Mouse (Mus musculus): Measurements from ENCODE around the gene Agbl4. TPM values are rescaled to one million over a fixed set of nuclear protein-coding genes. Genes with fewer than 3 reads are reported as not detected.
A peak's percentile ranks its signal among the peaks of the same experiment; 100 is the strongest.

The Agbl4 gene
- polyA plus RNA-seq (2015; fragmentation: Nextera tagmentation; extraction: Ambion mirVana): 1.4 and 1.7 TPM in 2 replicates

DNA sequence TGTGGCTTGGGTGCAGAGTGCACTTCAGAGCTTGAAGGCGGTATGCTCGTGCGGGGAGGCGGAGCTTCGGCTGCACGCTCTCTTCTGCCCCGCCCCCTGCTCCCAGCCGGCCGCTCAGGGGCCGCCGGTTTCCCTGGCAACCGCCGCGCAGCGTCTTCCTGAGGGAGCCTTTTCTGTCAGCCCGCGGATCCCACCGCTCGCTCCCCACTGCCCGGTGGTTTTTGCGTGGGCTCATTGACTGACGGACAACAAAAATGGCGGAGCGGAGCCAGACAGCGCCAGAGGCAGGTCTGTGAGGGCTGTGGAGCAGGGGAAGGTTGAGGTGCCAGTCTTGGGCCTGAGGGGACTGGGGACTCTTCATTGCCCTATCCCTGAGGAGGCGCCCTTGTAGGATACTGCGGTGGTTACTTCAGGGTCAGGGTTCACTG is at the start of gene Agbl4:
Gene Agbl4 (plus strand): TSS at position 44 of the 428 bp plus-strand sequence.
- Histone ChIP-seq H3K27ac (replicated peaks) (no peak within 1 kb of the TSS), H3K4me3 (peak within 1 kb of the TSS; percentile 63), H3K4me2 (peak within 1 kb of the TSS; percentile 60), H3K4me1 (replicated peaks) (peaks cover 12% of the 10 kb centered on the region; the same call in 1 of the 2 replicates), H3K9me3 (no peaks in the 10 kb centered on the region), H3K27me3 (no peaks in the 10 kb centered on the region), H3K9ac (peak within 1 kb of the TSS; percentile 70), H3K36me3 (no peaks in the 10 kb centered on the region)
- under 1% methylated on average over 27 of the region's 27 CpGs for WGBS
- ATAC-seq (ENCODE audit: low read depth): peak; percentile 98

- 7% methylated on average over 6 of the region's 6 CpGs for WGBS
- Histone ChIP-seq H3K9me3 (no peaks in the 10 kb centered on the region), H3K4me2 (peak overlapping the region; percentile 67), H3K27me3 (no peaks in the 10 kb centered on the region), H3K27ac (replicated peaks) (peak overlapping the region; percentile 89), H3K4me3 (peak overlapping the region; percentile 55), H3K36me3 (no peaks in the 10 kb centered on the region), H3K4me1 (replicated peaks) (peaks cover 8% of the 10 kb centered on the region; the same call in 1 of the 2 replicates), H3K9ac (peak overlapping the region; percentile 73)
- peak; percentile 3; the same call in 1 of the 2 replicates for ATAC-seq (ENCODE audit: low read depth)
Measured at GRCm38 (mm10) chr4:110350856-110351177, 46.6 kb upstream of the Agbl4 start.

- under 1% methylated on average over 75 of the region's 75 CpGs for WGBS
Measured at GRCm38 (mm10) chr4:110351178-110352000, 46.1 kb upstream of the Agbl4 start, which contains the start of gene Elavl4. TSS of gene Elavl4 (minus strand) at chr4:110351909.

GRCm38 (mm10) chr4:110352001-110352369 is 45.5 kb upstream of the Agbl4 start:
- peak overlapping the region; percentile 67 for H3K4me2 ChIP-seq
- H3K4me1 ChIP-seq (replicated peaks): peaks cover 8% of the 10 kb centered on the region; the same call in 1 of the 2 replicates
- no peaks in the 10 kb centered on the region for H3K36me3 ChIP-seq
- peak; percentile 36; the same call in 1 of the 2 replicates for ATAC-seq (ENCODE audit: low read depth)
- no peaks in the 10 kb centered on the region for H3K9me3 ChIP-seq
- peak overlapping the region; percentile 55 for H3K4me3 ChIP-seq
- 9% methylated on average over 5 of the region's 5 CpGs for WGBS
- H3K9ac ChIP-seq: peak overlapping the region; percentile 73
- peak overlapping the region; percentile 89 for H3K27ac ChIP-seq (replicated peaks)
- H3K27me3 ChIP-seq: no peaks in the 10 kb centered on the region

More at GRCm38 (mm10) chr4:110351178-110352000, 46.1 kb upstream of the Agbl4 start, which contains the start of gene Elavl4:
- H3K4me3 ChIP-seq: peak within 1 kb of the TSS; percentile 55
- H3K36me3 ChIP-seq: no peaks in the 10 kb centered on the region
- H3K9me3 ChIP-seq: no peaks in the 10 kb centered on the region
- no peaks in the 10 kb centered on the region for H3K27me3 ChIP-seq
- H3K27ac ChIP-seq (replicated peaks): peak within 1 kb of the TSS; percentile 89
- H3K4me1 ChIP-seq (replicated peaks): peaks cover 8% of the 10 kb centered on the region; the same call in 1 of the 2 replicates
- ATAC-seq (ENCODE audit: low read depth): peak; percentile 97
- H3K9ac ChIP-seq: peak within 1 kb of the TSS; percentile 73
- H3K4me2 ChIP-seq: peak within 1 kb of the TSS; percentile 67

DNA sequence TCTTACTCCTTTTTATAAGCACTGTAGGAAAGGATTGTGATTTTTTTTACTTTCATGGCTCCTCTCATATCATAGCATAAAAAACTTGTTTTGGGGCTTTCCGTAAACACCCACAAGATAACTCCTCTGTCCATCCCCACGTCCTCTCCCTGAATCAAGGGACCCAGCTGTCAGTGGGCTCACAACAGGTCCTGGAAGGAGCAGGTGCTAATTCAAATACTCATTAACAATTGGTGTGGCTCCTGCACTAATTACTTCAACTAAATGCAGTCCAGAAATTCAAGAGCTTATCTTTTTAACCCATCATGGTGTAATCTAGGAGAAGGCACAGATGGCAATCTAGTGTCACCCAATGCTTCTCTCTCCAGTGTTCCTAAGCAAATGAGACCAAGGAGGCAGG is 36.9 kb upstream of the Agbl4 start:
- Histone ChIP-seq H3K27ac (replicated peaks) (no peak overlapping the region), H3K9ac (no peak overlapping the region), H3K4me2 (no peak overlapping the region), H3K9me3 (no peaks in the 10 kb centered on the region), H3K4me3 (no peak overlapping the region), H3K4me1 (replicated peaks) (no peaks in the 10 kb centered on the region), H3K36me3 (no peaks in the 10 kb centered on the region), H3K27me3 (no peaks in the 10 kb centered on the region)
- no peak for ATAC-seq (ENCODE audit: low read depth)
- WGBS: 34% methylated on average over 2 of the region's 2 CpGs

DNA sequence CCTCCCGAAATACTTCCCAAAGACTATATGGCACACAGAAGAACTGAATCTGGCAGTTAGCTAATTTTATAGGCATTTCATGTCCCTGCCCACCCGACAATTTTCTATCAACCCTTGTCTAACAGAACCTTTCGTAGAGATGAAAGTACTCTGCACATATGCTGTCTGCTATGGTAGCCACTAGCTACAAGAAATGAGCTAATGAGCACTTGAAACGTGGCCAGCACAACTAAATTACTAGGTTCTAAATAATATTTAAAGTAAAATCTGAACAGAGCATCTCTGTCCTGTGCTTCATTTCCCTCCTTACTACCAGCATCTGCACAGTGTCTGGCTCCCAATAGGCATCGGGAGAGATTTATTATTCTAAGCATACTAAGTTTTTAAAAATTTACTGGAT is 1.2 kb upstream of the Agbl4 start:
- Histone ChIP-seq H3K4me1 (replicated peaks) (peaks cover 12% of the 10 kb centered on the region; the same call in 1 of the 2 replicates), H3K27ac (replicated peaks) (no peak overlapping the region), H3K4me3 (no peak overlapping the region), H3K9ac (no peak overlapping the region), H3K9me3 (no peaks in the 10 kb centered on the region), H3K4me2 (no peak overlapping the region), H3K36me3 (no peaks in the 10 kb centered on the region), H3K27me3 (no peaks in the 10 kb centered on the region)
- ATAC-seq (ENCODE audit: low read depth): no peak
- 88% methylated on average over 5 of the region's 5 CpGs for WGBS

GRCm38 (mm10) chr4:110420306-110420705 is 22.8 kb downstream of the Agbl4 start:
- H3K27ac ChIP-seq (replicated peaks): no peak overlapping the region
- H3K36me3 ChIP-seq: no peaks in the 10 kb centered on the region
- no peaks in the 10 kb centered on the region for H3K9me3 ChIP-seq
- no peak for ATAC-seq (ENCODE audit: low read depth)
- no peak overlapping the region for H3K4me2 ChIP-seq
- H3K9ac ChIP-seq: no peak overlapping the region
- no peaks in the 10 kb centered on the region for H3K27me3 ChIP-seq
- WGBS: 76% methylated on average over 2 of the region's 2 CpGs
- H3K4me1 ChIP-seq (replicated peaks): no peaks in the 10 kb centered on the region
- H3K4me3 ChIP-seq: no peak overlapping the region

GRCm38 (mm10) chr4:110427653-110428052 is 30.2 kb downstream of the Agbl4 start:
- no peaks in the 10 kb centered on the region for H3K36me3 ChIP-seq
- ATAC-seq (ENCODE audit: low read depth): no peak
- H3K4me1 ChIP-seq (replicated peaks): no peaks in the 10 kb centered on the region
- no peak overlapping the region for H3K27ac ChIP-seq (replicated peaks)
- no peak overlapping the region for H3K4me2 ChIP-seq
- H3K9ac ChIP-seq: no peak overlapping the region
- no peak overlapping the region for H3K4me3 ChIP-seq
- no peaks in the 10 kb centered on the region for H3K27me3 ChIP-seq
- H3K9me3 ChIP-seq: no peaks in the 10 kb centered on the region

GRCm38 (mm10) chr4:110494371-110494770 is 96.9 kb downstream of the Agbl4 start:
- Histone ChIP-seq H3K27ac (replicated peaks) (no peak overlapping the region), H3K27me3 (no peaks in the 10 kb centered on the region), H3K4me2 (no peak overlapping the region), H3K9ac (no peak overlapping the region), H3K9me3 (no peaks in the 10 kb centered on the region), H3K36me3 (no peaks in the 10 kb centered on the region), H3K4me3 (no peak overlapping the region), H3K4me1 (replicated peaks) (no peaks in the 10 kb centered on the region)
- WGBS: 66% methylated on average over 1 of the region's 1 CpGs
- no peak for ATAC-seq (ENCODE audit: low read depth)

DNA sequence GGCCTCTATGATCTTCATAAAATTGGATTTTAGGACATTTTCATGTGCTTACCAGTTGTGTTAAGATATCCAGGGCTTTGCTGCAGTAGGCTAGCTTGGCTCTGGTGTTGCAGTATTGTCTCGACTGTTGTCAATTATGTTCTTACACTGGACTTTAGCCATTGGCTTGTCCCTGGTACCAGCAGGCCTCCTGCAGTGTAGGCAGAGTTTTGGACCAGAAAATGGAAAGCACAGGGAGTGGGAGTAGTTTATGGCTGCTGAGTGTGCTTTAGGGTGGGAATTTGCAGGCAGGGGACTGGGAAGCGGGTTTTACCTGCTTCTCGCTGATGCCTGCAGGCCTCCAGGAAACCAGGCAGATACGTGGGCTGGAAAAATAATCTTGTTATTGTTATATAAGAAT is 132.3 kb downstream of the Agbl4 start:
- Histone ChIP-seq H3K4me2 (no peak overlapping the region), H3K9me3 (no peaks in the 10 kb centered on the region), H3K4me3 (no peak overlapping the region), H3K27me3 (no peaks in the 10 kb centered on the region), H3K9ac (no peak overlapping the region), H3K36me3 (no peaks in the 10 kb centered on the region), H3K27ac (replicated peaks) (no peak overlapping the region), H3K4me1 (replicated peaks) (no peaks in the 10 kb centered on the region)
- WGBS: 80% methylated on average over 4 of the region's 4 CpGs
- ATAC-seq (ENCODE audit: low read depth): no peak

DNA sequence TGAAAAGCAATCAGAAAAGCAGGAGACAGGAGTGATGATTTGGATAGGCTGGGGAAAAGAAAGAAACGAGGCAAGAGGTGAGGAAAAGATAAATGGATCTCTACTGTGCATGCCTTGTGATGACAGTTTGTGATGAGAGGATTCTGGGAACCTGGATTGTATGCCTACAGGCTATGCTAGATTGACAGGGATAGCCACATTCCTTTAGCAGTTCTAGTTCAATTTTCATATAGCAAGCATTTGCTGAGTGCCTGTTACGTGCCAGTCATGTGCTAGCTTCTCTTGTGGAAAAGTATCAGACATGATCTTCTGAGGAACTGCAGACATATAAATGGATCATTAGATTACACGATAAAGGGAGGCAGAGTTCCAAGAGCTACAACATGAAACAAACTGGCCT is 151.8 kb downstream of the Agbl4 start:
- ATAC-seq (ENCODE audit: low read depth): no peak
- 70% methylated on average over 3 of the region's 3 CpGs for WGBS

GRCm38 (mm10) chr4:110597726-110598283 is 200.3 kb downstream of the Agbl4 start:
- Histone ChIP-seq H3K9me3 (no peaks in the 10 kb centered on the region), H3K4me2 (no peak overlapping the region), H3K4me3 (no peak overlapping the region), H3K27me3 (no peaks in the 10 kb centered on the region), H3K27ac (replicated peaks) (no peak overlapping the region), H3K9ac (no peak overlapping the region), H3K36me3 (no peaks in the 10 kb centered on the region), H3K4me1 (replicated peaks) (no peaks in the 10 kb centered on the region)
- ATAC-seq (ENCODE audit: low read depth): no peak
- 36% methylated on average over 4 of the region's 4 CpGs for WGBS

More for the DNA sequence above, 151.8 kb downstream of the Agbl4 start:
- no peaks in the 10 kb centered on the region for H3K36me3 ChIP-seq
- H3K9me3 ChIP-seq: no peaks in the 10 kb centered on the region
- H3K4me1 ChIP-seq (replicated peaks): no peaks in the 10 kb centered on the region
- no peak overlapping the region for H3K4me2 ChIP-seq
- no peaks in the 10 kb centered on the region for H3K27me3 ChIP-seq
- no peak overlapping the region for H3K27ac ChIP-seq (replicated peaks)
- no peak overlapping the region for H3K4me3 ChIP-seq
- no peak overlapping the region for H3K9ac ChIP-seq

Data from neural tube, embryonic 13.5 days (tissue).